Comparison of ENCODE assay signal across 8 mouse cellular contexts in genomic region chr6:119389089-119389488, GRCm38 (mm10). TPM values are rescaled to one million over a fixed set of nuclear protein-coding genes. Genes with fewer than 3 reads are reported as not detected.
DNase-seq lines count a peak whose midpoint lies in the region; ATAC-seq and TF ChIP-seq lines count a peak whose summit lies in the region.

No protein-coding gene starts in this region.

- H3K4me1 ChIP-seq in kidney, postnatal 0 days (replicated peaks; ENCODE audit: insufficient read depth, low read length) = peaks cover 8% of the 10 kb centered on the region; the same call in 1 of the 2 replicates
- no peaks in the 10 kb centered on the region for H3K4me1 ChIP-seq in embryonic facial prominence, embryonic 11.5 days (ENCODE audit: control insufficient read depth, insufficient read depth, low read length)
- H3K4me1 ChIP-seq in intestine, embryonic 14.5 days (replicated peaks; ENCODE audit: control insufficient read depth, insufficient read depth, low read length) = peaks cover 10% of the 10 kb centered on the region
- peaks cover 11% of the 10 kb centered on the region; the same call in 1 of the 2 replicates for H3K4me1 ChIP-seq in midbrain, postnatal 0 days (ENCODE audit: insufficient read depth, low read length)

- peak; percentile 58 for DNase-seq in kidney, postnatal 0 days (ENCODE audit: low spot score)
- no peak for DNase-seq in kidney, postnatal 36 days
- DNase-seq in embryonic facial prominence, embryonic 11.5 days (ENCODE audit: low spot score) = peak; percentile 27
- DNase-seq in intestine, embryonic 14.5 days (ENCODE audit: low spot score) = no peak
- peak; percentile 20 for DNase-seq in midbrain, postnatal 0 days (ENCODE audit: low spot score)
- DNase-seq in right cerebral cortex, postnatal 14 days = no peak
- no peak for DNase-seq in cerebellum, postnatal 10 days
- no peak for DNase-seq in right cerebral cortex, adult 18-20 months

- peak overlapping the region; percentile 61 for H3K4me2 ChIP-seq in kidney, postnatal 0 days (ENCODE audit: low read length)
- peak overlapping the region; percentile 55 for H3K4me2 ChIP-seq in embryonic facial prominence, embryonic 11.5 days (ENCODE audit: low read depth, low read length)
- H3K4me2 ChIP-seq in intestine, embryonic 14.5 days (ENCODE audit: low read length) = peak overlapping the region; percentile 44
- peak overlapping the region; percentile 52 for H3K4me2 ChIP-seq in midbrain, postnatal 0 days (ENCODE audit: low read depth, low read length, poor library complexity, severe bottlenecking)

- peak overlapping the region; percentile 93 for H3K9ac ChIP-seq in kidney, postnatal 0 days (ENCODE audit: low read depth, low read length)
- H3K9ac ChIP-seq in embryonic facial prominence, embryonic 11.5 days (replicated peaks; ENCODE audit: low read length) = peak overlapping the region; percentile 59
- peak overlapping the region; percentile 85 for H3K9ac ChIP-seq in intestine, embryonic 14.5 days (ENCODE audit: low read length)
- H3K9ac ChIP-seq in midbrain, postnatal 0 days (replicated peaks; ENCODE audit: low read length, poor library complexity, severe bottlenecking) = peak overlapping the region; percentile 78

- H3K9me3 ChIP-seq in kidney, postnatal 0 days (replicated peaks; ENCODE audit: low read length) = no peaks in the 10 kb centered on the region
- no peaks in the 10 kb centered on the region for H3K9me3 ChIP-seq in embryonic facial prominence, embryonic 11.5 days (replicated peaks; ENCODE audit: control insufficient read depth, low read length)
- no peaks in the 10 kb centered on the region for H3K9me3 ChIP-seq in intestine, embryonic 14.5 days (ENCODE audit: control insufficient read depth, low read length)
- H3K9me3 ChIP-seq in midbrain, postnatal 0 days (ENCODE audit: low read length) = no peaks in the 10 kb centered on the region

- WGBS in kidney, postnatal 0 days = 21% methylated on average over 10 of the region's 10 CpGs
- WGBS in embryonic facial prominence, embryonic 11.5 days = 31% methylated on average over 10 of the region's 10 CpGs
- WGBS in intestine, embryonic 14.5 days = 18% methylated on average over 10 of the region's 10 CpGs
- 10% methylated on average over 10 of the region's 10 CpGs for WGBS in midbrain, postnatal 0 days

- peak overlapping the region; percentile 92 for H3K4me3 ChIP-seq in kidney, postnatal 0 days (replicated peaks; ENCODE audit: low read depth, low read length)
- H3K4me3 ChIP-seq in embryonic facial prominence, embryonic 11.5 days (ENCODE audit: low read depth, low read length) = peak overlapping the region; percentile 83
- peak overlapping the region; percentile 71 for H3K4me3 ChIP-seq in intestine, embryonic 14.5 days (ENCODE audit: low read depth, low read length)
- H3K4me3 ChIP-seq in midbrain, postnatal 0 days (ENCODE audit: low read depth, low read length) = peak overlapping the region; percentile 86

- H3K36me3 ChIP-seq in kidney, postnatal 0 days (ENCODE audit: insufficient read depth, low read length) = no peaks in the 10 kb centered on the region
- H3K36me3 ChIP-seq in embryonic facial prominence, embryonic 11.5 days (replicated peaks; ENCODE audit: control insufficient read depth, insufficient read depth, low read depth, low read length) = no peaks in the 10 kb centered on the region
- H3K36me3 ChIP-seq in intestine, embryonic 14.5 days (ENCODE audit: control insufficient read depth, insufficient read depth, low read length) = no peaks in the 10 kb centered on the region
- H3K36me3 ChIP-seq in midbrain, postnatal 0 days (ENCODE audit: insufficient read depth, low read length) = no peaks in the 10 kb centered on the region

- peak overlapping the region; percentile 93 for H3K27ac ChIP-seq in kidney, postnatal 0 days
- H3K27ac ChIP-seq in embryonic facial prominence, embryonic 11.5 days (replicated peaks; ENCODE audit: low read depth, low read length) = 0 out of 2 replicates have a peak overlapping the region, but pooled peaks have one; percentile 20
- H3K27ac ChIP-seq in intestine, embryonic 14.5 days (ENCODE audit: low read depth) = peak overlapping the region; percentile 84; the same call in 1 of the 2 replicates
- peak overlapping the region; percentile 90 for H3K27ac ChIP-seq in midbrain, postnatal 0 days (ENCODE audit: low read depth, low read length)

- no peak for TF ChIP-seq CTCF in kidney, postnatal 0 days (IDR thresholded peaks at IDR 0.05; ENCODE audit: low read depth)
- no peak for TF ChIP-seq CTCF in midbrain, postnatal 0 days (IDR thresholded peaks at IDR 0.05)

- no peaks in the 10 kb centered on the region for H3K27me3 ChIP-seq in kidney, postnatal 0 days (ENCODE audit: insufficient read depth, low read length)
- H3K27me3 ChIP-seq in embryonic facial prominence, embryonic 11.5 days (ENCODE audit: control insufficient read depth, insufficient read depth, low read length) = no peaks in the 10 kb centered on the region
- H3K27me3 ChIP-seq in intestine, embryonic 14.5 days (replicated peaks; ENCODE audit: control insufficient read depth, insufficient read depth, low read length) = no peaks in the 10 kb centered on the region
- H3K27me3 ChIP-seq in midbrain, postnatal 0 days (ENCODE audit: insufficient read depth, low read length) = no peaks in the 10 kb centered on the region

- peak; percentile 7; the same call in 1 of the 2 replicates for ATAC-seq in kidney, postnatal 0 days (replicated peaks; ENCODE audit: low FRiP score, low read depth)
- ATAC-seq in embryonic facial prominence, embryonic 11.5 days (replicated peaks; ENCODE audit: insufficient number of reproducible peaks, low FRiP score, low TSS enrichment, low read depth) = no peak
- ATAC-seq in intestine, embryonic 14.5 days (replicated peaks; ENCODE audit: low FRiP score, low TSS enrichment, low read depth) = peak; percentile 2
- ATAC-seq in midbrain, postnatal 0 days (ENCODE audit: low FRiP score) = no peak

RNA-seq across cellular contexts. Expression of gene Adipor2, which starts 28.4 kb away (rescaled TPM):
- polyA plus RNA-seq in kidney, postnatal 0 days (2015; fragmentation: Nextera tagmentation; extraction: Ambion mirVana) = 43.3 and 47.3 TPM in 2 replicates
- 15.4 and 16.2 TPM in 2 replicates for polyA plus RNA-seq in embryonic facial prominence, embryonic 11.5 days (2014; fragmentation: Nextera tagmentation; extraction: Ambion mirVana)
- 34.6 and 45.5 TPM in 2 replicates for polyA plus RNA-seq in intestine, embryonic 14.5 days (2014; fragmentation: Nextera tagmentation; extraction: Ambion mirVana)
- total RNA-seq in midbrain, postnatal 0 days (2014; rRNA removed) = 39.0 and 42.5 TPM in 2 replicates
- 25.3 and 26.6 TPM in 2 replicates for polyA plus RNA-seq in midbrain, postnatal 0 days (2015; fragmentation: Nextera tagmentation; extraction: Ambion mirVana)

RNA-seq across cellular contexts. Expression of gene Lrtm2, which starts 58.5 kb away (rescaled TPM):
- polyA plus RNA-seq in kidney, postnatal 0 days (2015; fragmentation: Nextera tagmentation; extraction: Ambion mirVana) = 0.23 and 0.25 TPM in 2 replicates
- polyA plus RNA-seq in embryonic facial prominence, embryonic 11.5 days (2014; fragmentation: Nextera tagmentation; extraction: Ambion mirVana) = 0.10 TPM in 1 of 2 replicates, not detected in the other
- polyA plus RNA-seq in intestine, embryonic 14.5 days (2014; fragmentation: Nextera tagmentation; extraction: Ambion mirVana) = 0.48 and 0.69 TPM in 2 replicates
- total RNA-seq in midbrain, postnatal 0 days (2014; rRNA removed) = 32.2 and 40.4 TPM in 2 replicates
- 21.1 and 24.3 TPM in 2 replicates for polyA plus RNA-seq in midbrain, postnatal 0 days (2015; fragmentation: Nextera tagmentation; extraction: Ambion mirVana)

Comparison
In these comparisons a context has a peak if more than half of its experiments do, and no peak if none do; other contexts are left out.
1. DNase-seq: peak in kidney, postnatal 0 days (single experiment), embryonic facial prominence, embryonic 11.5 days (single experiment) and midbrain, postnatal 0 days (single experiment); none in kidney, postnatal 36 days (0 of 2), intestine, embryonic 14.5 days (single experiment), right cerebral cortex, postnatal 14 days (single experiment), cerebellum, postnatal 10 days (0 of 2) and right cerebral cortex, adult 18-20 months (single experiment).
2. ATAC-seq: peak in kidney, postnatal 0 days (single experiment) and intestine, embryonic 14.5 days (single experiment); none in embryonic facial prominence, embryonic 11.5 days (single experiment) and midbrain, postnatal 0 days (single experiment).
3. H3K27ac ChIP-seq: peak in every context shown above with its lines; median percentile 93 in kidney, postnatal 0 days; 90 in midbrain, postnatal 0 days; 84 in intestine, embryonic 14.5 days; 20 in embryonic facial prominence, embryonic 11.5 days.
4. RNA of gene Lrtm2, which starts 58.5 kb away (polyA plus RNA-seq): 21.1 to 24.3 TPM in midbrain, postnatal 0 days; 0.48 to 0.69 TPM in intestine, embryonic 14.5 days, 0.23 to 0.25 TPM in kidney, postnatal 0 days and 0.10 TPM in embryonic facial prominence, embryonic 11.5 days; every median in the first group is over 10 times any median in the second.
5. Peak in every context shown above with its lines, with median percentiles within 50 percentile points of each other: H3K4me2 ChIP-seq, H3K4me3 ChIP-seq and H3K9ac ChIP-seq.